Mouse (Mus musculus) hindbrain, embryonic 11.5 days (tissue): ENCODE data around the gene Lin7c. TPM values are rescaled to one million over a fixed set of nuclear protein-coding genes. Genes with fewer than 3 reads are reported as not detected.

Experiments used
- ATAC-seq: fragments of 200-750 bp; cut with Nextera tagmentation; 2 replicates; pipeline ENCODE4 v1.8.0; 2017; ENCODE audit warnings: mild to moderate bottlenecking, moderate TSS enrichment, moderate library complexity; ENCODE audit not compliant: low FRiP score
- DNase-seq: peaks from one replicate; pipeline ENCODE4 v3.0.0-alpha.2; 2015; ENCODE audit warnings: low spot score
- H3K27ac ChIP-seq: fragments of 300-500 bp; sonication (generic); 2 replicates; pipeline ENCODE4 v1.5.1; 2014; ENCODE audit warnings: mild to moderate bottlenecking, low read depth, low read length
- H3K27me3 ChIP-seq: fragments of 300-500 bp; sonication (generic); 2 replicates; pipeline ENCODE4 v1.6.1; 2014; ENCODE audit warnings: mild to moderate bottlenecking, low read length, moderate library complexity, mixed read lengths; ENCODE audit not compliant: control insufficient read depth, insufficient read depth
- H3K36me3 ChIP-seq: fragments of 300-500 bp; sonication (generic); 2 replicates; pipeline ENCODE4 v1.6.1; 2014; ENCODE audit warnings: mild to moderate bottlenecking, low read length, moderate library complexity, mixed read lengths; ENCODE audit not compliant: control insufficient read depth, insufficient read depth
- H3K4me1 ChIP-seq: fragments of 300-500 bp; sonication (generic); replicated peaks from 2 replicates; pipeline ENCODE4 v1.6.1; 2014; ENCODE audit warnings: low read length, mixed read lengths; ENCODE audit not compliant: control insufficient read depth, insufficient read depth
- H3K4me2 ChIP-seq: fragments of 300-500 bp; sonication (generic); replicated peaks from 2 replicates; pipeline ENCODE4 v1.6.1; 2014; ENCODE audit warnings: mild to moderate bottlenecking, low read depth, low read length
- H3K4me3 ChIP-seq: fragments of 300-500 bp; sonication (generic); 2 replicates; pipeline ENCODE4 v1.5.1; 2014; ENCODE audit warnings: low read depth, low read length
- H3K9ac ChIP-seq: fragments of 300-500 bp; sonication (generic); 2 replicates; pipeline ENCODE4 v1.6.1; 2014; ENCODE audit warnings: low read depth, low read length
- H3K9me3 ChIP-seq: fragments of 300-500 bp; sonication (generic); 2 replicates; pipeline ENCODE4 v1.6.1; 2016; ENCODE audit warnings: low read length; ENCODE audit not compliant: control insufficient read depth
- WGBS: fragments of 180-500 bp; shearing (Covaris S2); extraction: QIAGEN DNeasy Blood & Tissue Kit; methylation state at CpG from one replicate; pipeline ENCODE4 v1.1.7; 2014; 5-methylcytosine and 5-hydroxymethylcytosine counted together
- polyA plus RNA-seq: library from polyadenylated mRNA; unstranded; fragments of >200 nt; fragmentation: Nextera tagmentation; extraction: Ambion mirVana; gene quantifications from 2 replicates; pipeline ENCODE4 v1.2.1, GENCODE M21; 2014

The Lin7c gene
- polyA plus RNA-seq, 1 experiment from 2014 or later, result 140 TPM

DNA sequence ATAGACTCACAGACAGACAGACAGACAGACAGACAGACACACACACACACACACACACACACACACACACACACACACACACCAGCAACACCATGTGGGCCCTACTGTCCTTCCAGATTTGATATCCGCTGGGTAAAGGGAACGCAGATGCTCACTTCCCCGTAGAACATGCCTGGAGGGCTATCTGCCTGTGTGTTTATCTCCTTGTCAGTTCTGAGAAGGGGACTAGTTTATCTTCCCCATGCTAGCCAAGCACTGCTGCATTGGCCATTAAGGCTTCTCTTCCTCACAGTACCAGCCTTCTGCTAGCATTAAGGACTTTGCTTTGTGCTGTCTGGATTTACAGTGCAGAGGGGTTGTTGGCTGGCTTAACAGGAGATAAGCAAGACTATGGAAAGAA is 38.6 kb downstream of the Lin7c start:
- Histone ChIP-seq H3K27me3 (no peaks in the 10 kb centered on the region), H3K9ac (no peak overlapping the region), H3K4me1 (no peaks in the 10 kb centered on the region), H3K4me2 (no peak overlapping the region), H3K27ac (0 out of 2 replicates have a peak overlapping the region, but pooled peaks have one; percentile 20), H3K36me3 (no peaks in the 10 kb centered on the region), H3K9me3 (no peaks in the 10 kb centered on the region), H3K4me3 (no peak overlapping the region)
- DNase-seq, result no peak
- ATAC-seq, result peak; percentile 45
- WGBS, result 68% methylated on average over 3 of the region's 3 CpGs

DNA sequence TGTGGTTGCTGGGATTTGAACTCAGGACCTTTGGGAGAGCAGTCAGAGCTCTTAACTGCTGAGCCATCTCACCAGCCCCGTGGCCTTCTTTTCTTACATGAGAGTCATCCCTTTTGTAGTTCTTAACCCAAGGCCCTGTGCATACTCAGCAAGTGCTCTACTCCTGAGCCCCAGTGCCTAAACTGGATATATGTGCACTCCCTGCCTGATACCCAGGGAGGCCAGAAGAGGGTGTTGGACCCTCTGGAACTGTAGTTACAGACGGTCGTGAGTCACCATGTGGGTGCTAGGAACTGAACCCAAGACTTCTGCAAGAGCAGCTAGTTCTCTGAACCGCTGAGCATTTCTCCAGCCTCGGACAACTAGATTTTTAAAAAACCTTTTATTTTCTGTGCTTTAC is 39.7 kb downstream of the Lin7c start:
- H3K27me3 ChIP-seq, result no peaks in the 10 kb centered on the region
- no peaks in the 10 kb centered on the region for H3K36me3 ChIP-seq
- DNase-seq, result no peak
- 94% methylated on average over 5 of the region's 5 CpGs for WGBS
- no peak for ATAC-seq
- H3K9ac ChIP-seq, result no peak overlapping the region
- H3K9me3 ChIP-seq, result no peaks in the 10 kb centered on the region
- no peak overlapping the region for H3K4me2 ChIP-seq
- H3K4me3 ChIP-seq, result no peak overlapping the region
- no peaks in the 10 kb centered on the region for H3K4me1 ChIP-seq
- no peak overlapping the region for H3K27ac ChIP-seq

DNA sequence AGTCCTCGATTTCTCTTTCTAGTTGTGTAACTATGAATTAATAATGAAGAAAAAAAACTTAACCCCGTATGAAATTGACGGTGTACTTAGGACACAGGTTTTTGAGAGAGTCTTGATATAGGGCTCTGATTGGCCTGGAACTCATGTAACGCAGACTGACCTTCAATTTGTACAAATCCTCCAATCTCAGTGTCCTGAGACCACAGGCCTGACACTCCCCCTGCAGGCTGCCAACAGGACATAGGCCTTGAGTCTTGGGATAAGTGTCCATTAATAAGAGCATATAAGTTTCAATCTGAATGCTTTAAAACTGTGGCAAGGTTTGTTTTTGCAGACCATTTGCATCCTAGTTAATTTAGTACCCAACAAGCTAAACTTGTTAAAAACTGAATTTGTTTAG is 40.1 kb downstream of the Lin7c start:
- Histone ChIP-seq H3K4me1 (no peaks in the 10 kb centered on the region), H3K4me2 (no peak overlapping the region), H3K4me3 (no peak overlapping the region), H3K27me3 (no peaks in the 10 kb centered on the region), H3K27ac (no peak overlapping the region), H3K9ac (no peak overlapping the region), H3K9me3 (no peaks in the 10 kb centered on the region), H3K36me3 (no peaks in the 10 kb centered on the region)
- WGBS, result 89% methylated on average over 4 of the region's 4 CpGs
- ATAC-seq (no peak), DNase-seq (no peak)

DNA sequence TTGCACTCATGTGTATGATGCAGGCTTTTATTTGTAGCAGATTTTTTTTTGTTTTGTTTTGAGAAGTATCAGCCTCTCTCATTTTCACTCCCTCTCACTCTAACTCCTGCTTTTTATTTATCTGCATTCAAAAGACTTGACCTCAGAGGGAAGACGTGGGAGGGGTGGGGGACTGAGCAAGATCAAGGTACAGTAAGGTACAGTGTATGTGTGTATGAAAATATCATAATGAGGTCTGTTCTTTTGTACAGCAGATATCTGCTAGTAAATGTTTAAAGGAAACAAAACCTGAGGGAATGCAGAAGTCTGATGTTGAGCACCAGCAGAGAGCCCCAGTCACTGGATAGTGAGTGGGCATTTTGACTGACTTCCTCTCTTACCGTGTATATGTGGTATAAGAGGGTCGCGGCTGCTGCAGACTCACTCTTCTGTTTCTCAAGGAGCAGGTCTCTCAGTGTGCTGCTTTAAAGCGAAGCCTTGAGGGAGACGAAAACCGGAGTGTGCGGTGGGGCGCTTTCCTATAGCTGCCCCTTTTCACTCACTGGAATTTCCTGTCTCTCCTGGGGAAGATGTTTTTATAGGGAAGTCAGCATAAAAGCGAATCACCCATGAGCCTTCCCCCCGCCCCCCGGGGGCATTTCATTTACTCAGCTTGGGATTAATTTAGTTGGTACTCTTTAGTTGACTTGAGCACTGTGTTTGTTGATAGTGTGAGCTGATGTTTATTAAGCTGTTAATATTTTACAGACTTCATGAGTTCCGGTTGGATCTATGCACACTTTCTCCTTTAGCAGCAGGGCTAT is 41.5 kb downstream of the Lin7c start:
- no peaks in the 10 kb centered on the region for H3K36me3 ChIP-seq
- ATAC-seq (no peak), DNase-seq (no peak)
- H3K27me3 ChIP-seq, result no peaks in the 10 kb centered on the region
- WGBS, result 46% methylated on average over 13 of the region's 13 CpGs
- no peak overlapping the region for H3K9ac ChIP-seq
- no peak overlapping the region for H3K4me2 ChIP-seq
- H3K27ac ChIP-seq, result no peak overlapping the region
- H3K4me3 ChIP-seq, result no peak overlapping the region
- no peaks in the 10 kb centered on the region for H3K4me1 ChIP-seq
- no peaks in the 10 kb centered on the region for H3K9me3 ChIP-seq

DNA sequence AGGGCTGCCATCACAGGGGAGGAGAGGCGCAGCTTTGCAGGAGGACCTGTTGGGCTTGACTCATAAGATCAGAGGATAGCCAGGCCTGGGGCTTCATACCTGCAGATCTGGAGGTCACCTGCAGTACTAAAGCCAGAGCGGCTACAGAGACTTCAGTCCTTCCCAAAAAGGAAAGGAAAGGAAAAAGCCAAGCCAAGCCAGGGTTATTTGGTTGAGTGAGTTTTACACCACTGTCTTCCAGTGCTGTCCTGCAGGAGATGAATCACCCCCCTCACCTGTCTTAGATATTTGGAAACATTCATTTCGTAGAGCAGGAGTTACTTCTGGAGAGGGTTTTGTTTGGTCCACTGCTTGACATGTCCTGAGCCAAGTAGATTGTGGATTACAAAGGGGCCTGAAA is 42.5 kb downstream of the Lin7c start:
- Histone ChIP-seq H3K36me3 (no peaks in the 10 kb centered on the region), H3K4me3 (no peak overlapping the region), H3K4me1 (no peaks in the 10 kb centered on the region), H3K9ac (no peak overlapping the region), H3K9me3 (no peaks in the 10 kb centered on the region), H3K27me3 (no peaks in the 10 kb centered on the region), H3K4me2 (no peak overlapping the region), H3K27ac (no peak overlapping the region)
- DNase-seq (no peak), ATAC-seq (no peak)
- WGBS, result 74% methylated on average over 3 of the region's 3 CpGs

DNA sequence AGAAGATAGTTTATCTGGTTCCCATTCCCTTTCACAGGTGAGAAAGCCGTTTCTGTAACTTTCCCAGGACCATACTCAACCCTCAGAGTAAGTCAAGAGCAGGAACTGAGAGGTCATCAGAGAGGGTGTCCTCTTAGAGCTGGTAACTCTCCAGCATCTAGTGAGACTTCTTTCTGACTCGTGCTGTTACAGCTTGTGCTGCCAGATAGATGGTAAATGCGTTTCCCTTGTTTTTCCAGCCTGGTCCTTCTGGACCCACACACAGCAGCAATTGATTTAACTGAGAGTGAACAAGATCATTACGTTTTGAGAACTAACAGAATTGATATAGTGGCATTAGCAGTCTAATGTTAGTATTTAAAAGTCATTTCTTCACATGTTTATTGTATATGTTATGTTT is 43.4 kb downstream of the Lin7c start:
- Histone ChIP-seq H3K4me2 (no peak overlapping the region), H3K9ac (no peak overlapping the region), H3K27me3 (no peaks in the 10 kb centered on the region), H3K4me1 (no peaks in the 10 kb centered on the region), H3K9me3 (no peaks in the 10 kb centered on the region), H3K4me3 (no peak overlapping the region), H3K27ac (no peak overlapping the region), H3K36me3 (no peaks in the 10 kb centered on the region)
- 81% methylated on average over 4 of the region's 4 CpGs for WGBS
- DNase-seq (no peak), ATAC-seq (no peak)

DNA sequence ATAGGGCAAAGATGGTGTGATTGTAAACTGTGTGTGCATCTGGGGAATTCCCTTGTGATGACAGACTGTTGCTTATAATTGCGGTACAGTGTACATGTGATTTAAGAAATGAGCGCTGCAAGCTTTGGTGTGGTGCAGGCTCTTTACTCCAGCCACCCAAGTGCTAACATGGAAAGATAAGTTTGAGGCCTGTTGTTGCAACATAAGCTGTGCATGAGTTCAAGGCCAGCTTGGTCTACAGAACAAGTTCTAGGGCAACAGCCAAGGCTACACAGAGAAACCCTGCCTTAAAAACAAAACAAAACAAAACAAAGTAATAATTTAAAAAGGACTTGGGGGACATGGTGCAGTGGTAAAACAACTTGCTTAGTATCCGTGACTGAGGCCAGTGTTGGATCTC is 44.5 kb downstream of the Lin7c start:
- no peak overlapping the region for H3K27ac ChIP-seq
- H3K4me3 ChIP-seq, result no peak overlapping the region
- no peaks in the 10 kb centered on the region for H3K27me3 ChIP-seq
- no peak overlapping the region for H3K9ac ChIP-seq
- no peak overlapping the region for H3K4me2 ChIP-seq
- DNase-seq (no peak), ATAC-seq (no peak)
- no peaks in the 10 kb centered on the region for H3K9me3 ChIP-seq
- whole genome bisulfite sequencing, result 92% methylated on average over 3 of the region's 3 CpGs
- no peaks in the 10 kb centered on the region for H3K36me3 ChIP-seq
- H3K4me1 ChIP-seq, result no peaks in the 10 kb centered on the region

DNA sequence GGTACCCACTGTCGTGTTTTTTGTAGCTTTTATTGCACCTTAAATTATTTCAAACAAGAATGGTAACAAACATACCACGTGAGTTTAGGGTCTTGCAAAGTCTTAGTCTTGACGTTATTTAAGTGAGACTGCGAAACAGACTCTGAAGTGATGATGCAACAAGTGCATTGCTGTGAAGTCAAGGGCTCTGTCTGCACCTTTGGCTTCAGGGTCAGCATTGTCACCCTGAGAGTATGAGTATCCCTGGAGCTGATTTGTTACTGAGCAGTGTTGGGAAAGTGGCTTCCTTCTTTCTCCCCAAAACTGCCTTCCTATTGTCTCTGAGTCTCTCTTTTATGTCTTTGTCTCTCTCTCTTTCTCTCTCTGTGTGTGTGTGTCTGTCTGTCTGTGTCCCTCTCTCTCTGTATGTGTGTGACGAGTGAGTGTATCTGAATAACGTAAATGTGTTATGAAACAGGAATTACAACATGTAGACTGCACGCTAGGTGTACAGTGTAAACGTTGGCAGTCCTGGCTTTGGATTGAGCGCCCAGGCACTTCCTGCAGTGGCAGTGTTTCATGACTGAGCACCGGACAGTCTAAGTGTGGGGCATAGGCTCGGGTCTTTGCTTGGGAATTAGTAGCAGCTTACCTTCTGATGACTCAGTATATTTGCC is 45.2 kb downstream of the Lin7c start:
- ATAC-seq, result 0 out of 2 replicates have a peak, but pooled peaks have one; percentile 43
- Histone ChIP-seq H3K9ac (no peak overlapping the region), H3K36me3 (no peaks in the 10 kb centered on the region), H3K4me1 (no peaks in the 10 kb centered on the region), H3K27me3 (no peaks in the 10 kb centered on the region), H3K27ac (no peak overlapping the region), H3K4me3 (no peak overlapping the region), H3K4me2 (no peak overlapping the region), H3K9me3 (no peaks in the 10 kb centered on the region)
- DNase-seq, result no peak
- 61% methylated on average over 11 of the region's 11 CpGs for WGBS

DNA sequence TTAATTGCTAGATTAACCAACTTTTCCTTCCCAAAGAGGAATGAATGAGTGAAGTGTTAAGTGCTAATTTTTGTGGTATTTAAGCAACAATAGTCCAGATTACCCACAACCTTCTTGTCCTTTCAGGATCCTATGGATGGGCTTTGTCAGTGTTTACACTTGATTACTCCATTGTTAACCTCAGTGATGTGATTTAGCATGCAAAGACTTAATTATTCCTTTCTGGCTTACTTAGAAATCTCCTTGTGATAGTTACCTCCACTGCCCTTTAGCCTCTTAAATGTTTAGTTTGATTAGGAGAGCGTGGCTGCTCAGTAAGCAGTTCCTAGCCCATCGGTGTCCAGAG is 45.7 kb downstream of the Lin7c start:
- no peak overlapping the region for H3K4me3 ChIP-seq
- ATAC-seq (no peak), DNase-seq (no peak)
- H3K27me3 ChIP-seq, result no peaks in the 10 kb centered on the region
- no peak overlapping the region for H3K27ac ChIP-seq
- H3K4me2 ChIP-seq, result no peak overlapping the region
- H3K36me3 ChIP-seq, result no peaks in the 10 kb centered on the region
- 39% methylated on average over 2 of the region's 2 CpGs for WGBS
- no peaks in the 10 kb centered on the region for H3K9me3 ChIP-seq
- no peak overlapping the region for H3K9ac ChIP-seq
- no peaks in the 10 kb centered on the region for H3K4me1 ChIP-seq
